Mouse (Mus musculus): ENCODE results near the gene Ngef. TPM values are rescaled to one million over a fixed set of nuclear protein-coding genes. Genes with fewer than 3 reads are reported as not detected.

Gene Ngef
- polyA plus RNA-seq, 1 experiment, result 0.72 TPM

- Histone ChIP-seq H3K36me3 (ENCODE audit: control insufficient read depth, insufficient read depth, low read length, poor library complexity, severe bottlenecking) (no peaks in the 10 kb centered on the region), H3K4me3 (ENCODE audit: low read depth, low read length) (no peak overlapping the region), H3K27me3 (ENCODE audit: control insufficient read depth, insufficient read depth, low read length, poor library complexity, severe bottlenecking) (no peaks in the 10 kb centered on the region), H3K9ac (ENCODE audit: low read depth, poor library complexity, severe bottlenecking) (no peak overlapping the region), H3K4me1 (ENCODE audit: control insufficient read depth, insufficient read depth, low read length) (no peaks in the 10 kb centered on the region), H3K27ac (ENCODE audit: insufficient read depth, low read length) (no peak overlapping the region), H3K9me3 (replicated peaks; ENCODE audit: control insufficient read depth, insufficient read depth, low read length, poor library complexity, severe bottlenecking) (no peaks in the 10 kb centered on the region)
- TF ChIP-seq EP300 (IDR thresholded peaks at IDR 0.05; ENCODE audit: insufficient read depth, low read depth, low read length) (no peak), CTCF (IDR thresholded peaks at IDR 0.05; ENCODE audit: low read depth, low read length) (no peak), POLR2A (IDR thresholded peaks at IDR 0.05; ENCODE audit: insufficient read depth, low read length) (no peak)
These were observed 21.0 kb upstream of the Ngef start for GRCm38 (mm10) chr1:87594671-87595070.

DNA sequence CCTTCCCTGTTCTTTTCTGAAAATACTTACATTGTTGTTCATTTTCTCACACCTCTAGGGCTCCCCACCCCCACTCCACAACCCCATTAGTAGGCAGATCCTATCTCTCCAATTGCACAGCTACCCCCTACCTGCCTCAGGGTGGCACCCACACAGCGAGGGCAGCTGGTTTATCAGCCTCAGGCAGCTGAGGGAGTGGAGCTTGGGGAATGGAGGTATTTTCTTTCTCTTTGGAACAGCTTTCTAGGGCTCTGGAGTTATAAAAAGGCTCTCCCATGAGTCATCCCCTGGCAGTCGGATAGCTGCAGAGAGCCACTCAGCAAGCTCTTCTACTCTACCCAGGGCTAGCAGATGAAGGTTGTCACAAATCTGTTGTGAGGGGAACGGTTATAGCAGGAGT, 20.6 kb upstream of the Ngef start:
- Histone ChIP-seq H3K4me3 (ENCODE audit: low read depth, low read length) (no peak overlapping the region), H3K4me1 (ENCODE audit: control insufficient read depth, insufficient read depth, low read length) (no peaks in the 10 kb centered on the region), H3K27ac (ENCODE audit: insufficient read depth, low read length) (no peak overlapping the region), H3K36me3 (ENCODE audit: control insufficient read depth, insufficient read depth, low read length, poor library complexity, severe bottlenecking) (no peaks in the 10 kb centered on the region), H3K9me3 (replicated peaks; ENCODE audit: control insufficient read depth, insufficient read depth, low read length, poor library complexity, severe bottlenecking) (no peaks in the 10 kb centered on the region), H3K27me3 (ENCODE audit: control insufficient read depth, insufficient read depth, low read length, poor library complexity, severe bottlenecking) (no peaks in the 10 kb centered on the region), H3K9ac (ENCODE audit: low read depth, poor library complexity, severe bottlenecking) (no peak overlapping the region)
- no peak for TF ChIP-seq POLR2A (IDR thresholded peaks at IDR 0.05; ENCODE audit: insufficient read depth, low read length)
- TF ChIP-seq CTCF (IDR thresholded peaks at IDR 0.05; ENCODE audit: low read depth, low read length), result no peak
- no peak for TF ChIP-seq EP300 (IDR thresholded peaks at IDR 0.05; ENCODE audit: insufficient read depth, low read depth, low read length)

GRCm38 (mm10) chr1:87589980-87590379, 16.3 kb upstream of the Ngef start:
- no peak overlapping the region for H3K27ac ChIP-seq (ENCODE audit: insufficient read depth, low read length)
- no peak for TF ChIP-seq EP300 (IDR thresholded peaks at IDR 0.05; ENCODE audit: insufficient read depth, low read depth, low read length)
- TF ChIP-seq CTCF (IDR thresholded peaks at IDR 0.05; ENCODE audit: low read depth, low read length), result no peak
- no peak for TF ChIP-seq POLR2A (IDR thresholded peaks at IDR 0.05; ENCODE audit: insufficient read depth, low read length)
- no peak overlapping the region for H3K4me3 ChIP-seq (ENCODE audit: low read depth, low read length)
- no peaks in the 10 kb centered on the region for H3K27me3 ChIP-seq (ENCODE audit: control insufficient read depth, insufficient read depth, low read length, poor library complexity, severe bottlenecking)
- H3K9ac ChIP-seq (ENCODE audit: low read depth, poor library complexity, severe bottlenecking), result no peak overlapping the region
- H3K9me3 ChIP-seq (replicated peaks; ENCODE audit: control insufficient read depth, insufficient read depth, low read length, poor library complexity, severe bottlenecking), result no peaks in the 10 kb centered on the region
- no peaks in the 10 kb centered on the region for H3K36me3 ChIP-seq (ENCODE audit: control insufficient read depth, insufficient read depth, low read length, poor library complexity, severe bottlenecking)
- H3K4me1 ChIP-seq (ENCODE audit: control insufficient read depth, insufficient read depth, low read length), result no peaks in the 10 kb centered on the region

DNA sequence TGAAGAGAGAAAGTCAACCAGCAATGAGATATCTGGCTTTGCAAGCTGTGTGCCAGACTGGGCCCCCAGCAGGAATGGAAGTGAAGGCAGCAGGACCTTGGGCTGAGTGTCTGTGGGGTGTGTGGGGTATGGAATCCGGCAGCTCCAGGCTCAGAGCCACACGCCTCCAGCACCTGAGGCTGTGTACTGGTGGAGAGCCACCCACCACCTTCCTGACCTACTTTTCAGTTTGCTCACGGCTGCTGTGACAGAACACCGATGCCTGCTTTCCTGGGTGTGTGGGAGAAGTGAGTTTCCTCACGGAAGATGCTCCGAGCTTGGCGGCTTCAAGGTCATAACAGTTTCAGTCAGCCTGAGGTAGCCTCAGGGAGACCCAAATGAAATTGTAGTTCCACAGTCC, 15.5 kb upstream of the Ngef start:
- Histone ChIP-seq H3K9me3 (replicated peaks; ENCODE audit: control insufficient read depth, insufficient read depth, low read length, poor library complexity, severe bottlenecking) (no peaks in the 10 kb centered on the region), H3K9ac (ENCODE audit: low read depth, poor library complexity, severe bottlenecking) (no peak overlapping the region), H3K27ac (ENCODE audit: insufficient read depth, low read length) (no peak overlapping the region), H3K27me3 (ENCODE audit: control insufficient read depth, insufficient read depth, low read length, poor library complexity, severe bottlenecking) (no peaks in the 10 kb centered on the region), H3K4me1 (ENCODE audit: control insufficient read depth, insufficient read depth, low read length) (no peaks in the 10 kb centered on the region), H3K4me3 (ENCODE audit: low read depth, low read length) (no peak overlapping the region), H3K36me3 (ENCODE audit: control insufficient read depth, insufficient read depth, low read length, poor library complexity, severe bottlenecking) (no peaks in the 10 kb centered on the region)
- TF ChIP-seq POLR2A (IDR thresholded peaks at IDR 0.05; ENCODE audit: insufficient read depth, low read length) (no peak), EP300 (IDR thresholded peaks at IDR 0.05; ENCODE audit: insufficient read depth, low read depth, low read length) (no peak), CTCF (IDR thresholded peaks at IDR 0.05; ENCODE audit: low read depth, low read length) (no peak)

DNA sequence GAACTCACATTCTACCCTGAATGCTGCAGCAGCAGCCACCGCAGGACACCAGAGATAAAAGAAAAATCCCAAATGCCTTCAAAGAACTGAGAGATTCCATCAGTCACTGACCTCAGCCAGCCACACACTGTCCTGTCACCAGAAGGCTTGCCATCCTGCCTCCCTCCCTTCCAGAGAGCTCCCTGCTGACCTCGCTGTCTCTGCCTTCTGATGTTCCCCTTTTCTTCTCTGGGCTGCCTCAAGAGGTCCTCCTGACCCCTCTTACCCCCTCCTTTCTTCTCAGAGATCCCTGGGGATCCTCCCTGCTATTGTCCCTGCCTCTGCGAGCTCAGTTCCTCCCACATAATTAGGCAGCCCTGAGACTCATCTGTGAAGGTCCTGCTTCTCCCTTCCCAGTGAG, 7.2 kb upstream of the Ngef start:
- Histone ChIP-seq H3K27me3 (ENCODE audit: control insufficient read depth, insufficient read depth, low read length, poor library complexity, severe bottlenecking) (0 out of 2 replicates have a peak, but pooled peaks cover 1% of the 10 kb centered on the region), H3K4me3 (ENCODE audit: low read depth, low read length) (no peak overlapping the region), H3K4me1 (ENCODE audit: control insufficient read depth, insufficient read depth, low read length) (no peaks in the 10 kb centered on the region), H3K27ac (ENCODE audit: insufficient read depth, low read length) (no peak overlapping the region), H3K36me3 (ENCODE audit: control insufficient read depth, insufficient read depth, low read length, poor library complexity, severe bottlenecking) (no peaks in the 10 kb centered on the region), H3K9ac (ENCODE audit: low read depth, poor library complexity, severe bottlenecking) (no peak overlapping the region), H3K9me3 (replicated peaks; ENCODE audit: control insufficient read depth, insufficient read depth, low read length, poor library complexity, severe bottlenecking) (no peaks in the 10 kb centered on the region)
- TF ChIP-seq POLR2A (IDR thresholded peaks at IDR 0.05; ENCODE audit: insufficient read depth, low read length), result no peak
- no peak for TF ChIP-seq EP300 (IDR thresholded peaks at IDR 0.05; ENCODE audit: insufficient read depth, low read depth, low read length)
- TF ChIP-seq CTCF (IDR thresholded peaks at IDR 0.05; ENCODE audit: low read depth, low read length), result no peak

DNA sequence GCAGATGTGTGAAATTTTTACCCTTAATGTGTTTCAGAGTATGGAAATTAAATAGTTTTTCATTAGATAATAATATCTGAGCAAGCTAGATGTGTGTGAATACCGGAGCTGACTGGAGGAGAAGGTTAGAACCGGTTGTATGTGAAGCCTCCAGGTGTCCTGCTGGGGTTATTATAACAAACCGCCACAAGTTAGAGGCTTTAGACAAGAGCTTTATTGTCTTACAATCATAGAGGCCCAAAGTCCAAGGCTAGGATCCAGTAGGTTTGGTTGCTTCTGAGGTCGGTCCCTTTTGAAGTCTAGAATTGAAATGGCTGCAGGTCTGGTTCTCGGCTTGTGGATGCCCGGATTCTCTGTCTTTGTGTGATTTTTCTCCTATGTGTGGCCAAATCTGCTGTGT, 5.3 kb upstream of the Ngef start:
- Histone ChIP-seq H3K4me1 (ENCODE audit: control insufficient read depth, insufficient read depth, low read length) (no peaks in the 10 kb centered on the region), H3K36me3 (ENCODE audit: control insufficient read depth, insufficient read depth, low read length, poor library complexity, severe bottlenecking) (no peaks in the 10 kb centered on the region), H3K27ac (ENCODE audit: insufficient read depth, low read length) (no peak overlapping the region), H3K27me3 (ENCODE audit: control insufficient read depth, insufficient read depth, low read length, poor library complexity, severe bottlenecking) (0 out of 2 replicates have a peak, but pooled peaks cover 1% of the 10 kb centered on the region), H3K9me3 (replicated peaks; ENCODE audit: control insufficient read depth, insufficient read depth, low read length, poor library complexity, severe bottlenecking) (no peaks in the 10 kb centered on the region), H3K4me3 (ENCODE audit: low read depth, low read length) (no peak overlapping the region), H3K9ac (ENCODE audit: low read depth, poor library complexity, severe bottlenecking) (no peak overlapping the region)
- TF ChIP-seq CTCF (IDR thresholded peaks at IDR 0.05; ENCODE audit: low read depth, low read length), result no peak
- no peak for TF ChIP-seq EP300 (IDR thresholded peaks at IDR 0.05; ENCODE audit: insufficient read depth, low read depth, low read length)
- no peak for TF ChIP-seq POLR2A (IDR thresholded peaks at IDR 0.05; ENCODE audit: insufficient read depth, low read length)
